10 mouse cellular contexts compared by ENCODE assay signal in the genomic region with DNA sequence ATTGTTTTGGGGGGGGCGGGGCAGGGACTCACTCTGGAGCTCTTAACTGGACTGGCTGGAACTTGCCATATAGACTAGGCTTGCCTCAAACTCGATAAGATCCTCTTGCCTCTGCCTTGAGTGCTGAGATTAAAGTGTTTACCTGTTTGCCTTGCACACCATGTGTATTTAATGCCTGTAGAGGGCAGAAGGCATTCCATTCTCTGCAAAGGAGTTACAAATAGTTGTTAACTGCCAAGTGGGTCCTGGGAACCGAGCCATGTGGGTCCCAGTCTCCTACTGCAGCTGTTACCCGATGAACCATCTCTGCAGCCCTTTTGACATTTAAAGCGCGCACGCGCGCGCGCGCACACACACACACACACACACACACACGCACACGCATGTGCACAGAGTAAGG. TPM values are rescaled to one million over a fixed set of nuclear protein-coding genes. Genes with fewer than 3 reads are reported as not detected.
DNase-seq lines count a peak whose midpoint lies in the region; ATAC-seq lines count a peak whose summit lies in the region.
"Had no signal": no experiment of that assay in that cellular context is flagged by ENCODE, and none has a peak within 500 bp of the region (broad histone marks: within the 10 kb centered on the region; RNA-seq: fewer than 3 reads in every experiment).

No protein-coding gene starts in this region.

- no peak for DNase-seq in kidney, postnatal 14 days
- no peak for DNase-seq in hindbrain, embryonic 10.5 days (ENCODE audit: low spot score)
- DNase-seq in layer of hippocampus, postnatal 36 days: no peak
- no peak for DNase-seq in adrenal gland, postnatal 14 days
- no peak for DNase-seq in layer of hippocampus, adult 9-10 months (ENCODE audit: low spot score)
- DNase-seq: kidney, postnatal 25 days; thymus, adult 2 months had no signal

- H3K27ac ChIP-seq in kidney, embryonic 14.5 days (ENCODE audit: low read depth, low read length): no peak overlapping the region
- no peak overlapping the region for H3K27ac ChIP-seq in hindbrain, embryonic 10.5 days
- H3K27ac ChIP-seq in liver, embryonic 15.5 days (replicated peaks): no peak overlapping the region
- H3K27ac ChIP-seq in neural tube, embryonic 13.5 days (replicated peaks): no peak overlapping the region

- no peaks in the 10 kb centered on the region for H3K27me3 ChIP-seq in kidney, embryonic 14.5 days (ENCODE audit: control insufficient read depth, insufficient read depth, low read length)
- 0 out of 2 replicates have a peak, but pooled peaks cover 3% of the 10 kb centered on the region for H3K27me3 ChIP-seq in hindbrain, embryonic 10.5 days (ENCODE audit: insufficient read depth, poor library complexity, severe bottlenecking)
- peaks cover 1% of the 10 kb centered on the region; the same call in 1 of the 2 replicates for H3K27me3 ChIP-seq in liver, embryonic 15.5 days
- H3K27me3 ChIP-seq in neural tube, embryonic 13.5 days: peaks cover 5% of the 10 kb centered on the region

- H3K4me1 ChIP-seq in kidney, embryonic 14.5 days (ENCODE audit: control insufficient read depth, insufficient read depth, low read length): peaks cover 10% of the 10 kb centered on the region
- peaks cover 16% of the 10 kb centered on the region for H3K4me1 ChIP-seq in hindbrain, embryonic 10.5 days (replicated peaks)
- H3K4me1 ChIP-seq in liver, embryonic 15.5 days (replicated peaks): peaks cover 22% of the 10 kb centered on the region
- peaks cover 33% of the 10 kb centered on the region for H3K4me1 ChIP-seq in neural tube, embryonic 13.5 days (replicated peaks)

- no peak for ATAC-seq in kidney, embryonic 14.5 days (ENCODE audit: low FRiP score, low TSS enrichment)
- ATAC-seq in liver, embryonic 15.5 days (ENCODE audit: insufficient read depth): no peak
- ATAC-seq in neural tube, embryonic 13.5 days (ENCODE audit: low read depth): no peak

- 94% methylated on average over 14 of the region's 14 CpGs for WGBS in kidney, embryonic 14.5 days
- WGBS in hindbrain, embryonic 10.5 days: 96% methylated on average over 14 of the region's 14 CpGs
- WGBS in liver, embryonic 15.5 days (ENCODE audit: insufficient replicate concordance): 88% methylated on average over 14 of the region's 14 CpGs
- WGBS in neural tube, embryonic 13.5 days: 92% methylated on average over 14 of the region's 14 CpGs

- no peak overlapping the region for H3K9ac ChIP-seq in kidney, embryonic 14.5 days (ENCODE audit: low read depth, low read length)
- H3K9ac ChIP-seq in liver, embryonic 15.5 days: no peak overlapping the region
- peak overlapping the region; percentile 78; the same call in 1 of the 2 replicates for H3K9ac ChIP-seq in neural tube, embryonic 13.5 days

- 0 out of 2 replicates have a peak overlapping the region, but pooled peaks have one; percentile 89 for H3K4me3 ChIP-seq in kidney, embryonic 14.5 days (ENCODE audit: low read length)
- H3K4me3 ChIP-seq in hindbrain, embryonic 10.5 days: peak overlapping the region; percentile 82
- peak overlapping the region; percentile 83; the same call in 1 of the 2 replicates for H3K4me3 ChIP-seq in liver, embryonic 15.5 days (replicated peaks)
- peak overlapping the region; percentile 64; the same call in 1 of the 2 replicates for H3K4me3 ChIP-seq in neural tube, embryonic 13.5 days

- peaks cover 40% of the 10 kb centered on the region for H3K36me3 ChIP-seq in kidney, embryonic 14.5 days (ENCODE audit: control insufficient read depth, insufficient read depth, low read length)
- peaks cover 50% of the 10 kb centered on the region for H3K36me3 ChIP-seq in hindbrain, embryonic 10.5 days
- peaks cover 41% of the 10 kb centered on the region for H3K36me3 ChIP-seq in liver, embryonic 15.5 days (replicated peaks)
- H3K36me3 ChIP-seq in neural tube, embryonic 13.5 days: peaks cover 45% of the 10 kb centered on the region

- H3K4me2 ChIP-seq in kidney, embryonic 14.5 days (replicated peaks; ENCODE audit: low read depth, low read length): peak overlapping the region; percentile 59; the same call in 1 of the 2 replicates
- peak overlapping the region; percentile 81 for H3K4me2 ChIP-seq in liver, embryonic 15.5 days
- peak overlapping the region; percentile 75 for H3K4me2 ChIP-seq in neural tube, embryonic 13.5 days

- no peaks in the 10 kb centered on the region for H3K9me3 ChIP-seq in kidney, embryonic 14.5 days (ENCODE audit: control insufficient read depth, low read length)
- no peaks in the 10 kb centered on the region for H3K9me3 ChIP-seq in hindbrain, embryonic 10.5 days
- H3K9me3 ChIP-seq in liver, embryonic 15.5 days (replicated peaks): no peaks in the 10 kb centered on the region
- H3K9me3 ChIP-seq in neural tube, embryonic 13.5 days: no peaks in the 10 kb centered on the region

RNA-seq across cellular contexts. Expression of a gene that starts 1.4 kb away (rescaled TPM):
- 20.6 and 28.0 TPM in 2 replicates for polyA plus RNA-seq in kidney, embryonic 14.5 days (2014; fragmentation: Nextera tagmentation; extraction: Ambion mirVana)
- polyA plus RNA-seq in hindbrain, embryonic 10.5 days (2016; fragmentation: Nextera tagmentation; extraction: Ambion mirVana): 42.3 and 46.5 TPM in 2 replicates
- polyA plus RNA-seq in liver, embryonic 15.5 days (2015; fragmentation: Nextera tagmentation; extraction: Ambion mirVana): 9.9 and 11.3 TPM in 2 replicates
- polyA plus RNA-seq in neural tube, embryonic 13.5 days (2015; fragmentation: Nextera tagmentation; extraction: Ambion mirVana): 24.5 and 26.0 TPM in 2 replicates
- 10 to 100 TPM; 35.1 to 37.1 TPM for total RNA-seq in layer of hippocampus, postnatal 36 days (2021)
- 27.4 and 31.2 TPM in 2 replicates for total RNA-seq in adrenal gland, postnatal 14 days (2021)

RNA-seq across cellular contexts. Expression of a gene that starts 8.8 kb away (rescaled TPM):
- polyA plus RNA-seq in kidney, embryonic 14.5 days (2014; fragmentation: Nextera tagmentation; extraction: Ambion mirVana): 579 and 700 TPM in 2 replicates
- 642 and 644 TPM in 2 replicates for polyA plus RNA-seq in hindbrain, embryonic 10.5 days (2016; fragmentation: Nextera tagmentation; extraction: Ambion mirVana)
- polyA plus RNA-seq in liver, embryonic 15.5 days (2015; fragmentation: Nextera tagmentation; extraction: Ambion mirVana): 297 and 311 TPM in 2 replicates
- polyA plus RNA-seq in neural tube, embryonic 13.5 days (2015; fragmentation: Nextera tagmentation; extraction: Ambion mirVana): 654 and 741 TPM in 2 replicates
- total RNA-seq in layer of hippocampus, postnatal 36 days (2021): 100 to 1,000 TPM; 368 to 394 TPM
- 943 and 1,009 TPM in 2 replicates for total RNA-seq in adrenal gland, postnatal 14 days (2021)

RNA-seq across cellular contexts. Expression of a gene that starts 11.4 kb away (rescaled TPM):
- polyA plus RNA-seq in kidney, embryonic 14.5 days (2014; fragmentation: Nextera tagmentation; extraction: Ambion mirVana): not detected in 2 replicates
- not detected in 2 replicates for polyA plus RNA-seq in hindbrain, embryonic 10.5 days (2016; fragmentation: Nextera tagmentation; extraction: Ambion mirVana)
- polyA plus RNA-seq in liver, embryonic 15.5 days (2015; fragmentation: Nextera tagmentation; extraction: Ambion mirVana): not detected in 2 replicates
- not detected in 2 replicates for polyA plus RNA-seq in neural tube, embryonic 13.5 days (2015; fragmentation: Nextera tagmentation; extraction: Ambion mirVana)
- not detected for total RNA-seq in layer of hippocampus, postnatal 36 days (2021)
- not detected in 2 replicates for total RNA-seq in adrenal gland, postnatal 14 days (2021)

RNA-seq across cellular contexts. Expression of a gene that starts 18.3 kb away (rescaled TPM):
- polyA plus RNA-seq in kidney, embryonic 14.5 days (2014; fragmentation: Nextera tagmentation; extraction: Ambion mirVana): 0.76 and 0.87 TPM in 2 replicates
- polyA plus RNA-seq in hindbrain, embryonic 10.5 days (2016; fragmentation: Nextera tagmentation; extraction: Ambion mirVana): 0.54 and 0.58 TPM in 2 replicates
- 0.25 and 0.43 TPM in 2 replicates for polyA plus RNA-seq in liver, embryonic 15.5 days (2015; fragmentation: Nextera tagmentation; extraction: Ambion mirVana)
- 0.13 and 0.43 TPM in 2 replicates for polyA plus RNA-seq in neural tube, embryonic 13.5 days (2015; fragmentation: Nextera tagmentation; extraction: Ambion mirVana)
- under 1 TPM; 0.07 to 0.33 TPM for total RNA-seq in layer of hippocampus, postnatal 36 days (2021)
- total RNA-seq in adrenal gland, postnatal 14 days (2021): 3.4 and 5.2 TPM in 2 replicates
